Mouse (Mus musculus) adrenal gland, adult (tissue): ENCODE results near the gene Hist2h2bb.
A peak's percentile ranks its signal among the peaks of the same experiment; 100 is the strongest.
"Not testable (repeated sequence)": the region's sequence is repeated elsewhere in the genome, so short reads cannot be mapped to it uniquely, and the experiment has no call there.

ENCODE experiments used
- DNase-seq, 2 experiments: peaks; one replicate each; pipeline ENCODE4 v3.0.0; 2022 to 2023; ENCODE audit warnings: low spot score in 1 of 2; ENCODE audit not compliant: inconsistent age in 2 of 2

Hist2h2bb gene

DNA sequence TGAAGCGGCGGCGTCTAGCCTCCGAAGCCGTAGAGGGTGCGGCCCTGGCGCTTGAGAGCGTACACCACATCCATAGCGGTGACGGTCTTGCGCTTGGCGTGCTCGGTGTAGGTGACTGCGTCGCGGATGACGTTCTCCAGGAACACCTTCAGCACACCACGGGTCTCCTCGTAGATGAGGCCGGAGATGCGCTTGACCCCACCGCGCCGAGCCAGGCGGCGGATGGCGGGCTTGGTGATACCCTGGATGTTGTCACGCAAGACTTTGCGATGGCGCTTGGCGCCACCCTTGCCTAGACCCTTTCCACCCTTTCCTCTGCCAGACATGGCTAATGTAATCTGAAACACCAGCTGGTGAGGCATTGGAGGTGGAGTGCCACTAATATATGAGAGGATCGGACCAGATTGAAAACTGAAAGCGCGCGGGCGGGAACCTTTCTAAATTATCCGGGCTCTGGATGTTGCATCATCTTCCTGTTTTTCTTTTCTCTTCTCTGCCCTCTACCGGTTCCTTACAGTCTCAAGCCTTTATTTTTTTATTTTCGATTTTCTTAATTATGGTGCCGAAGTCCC, 6.5 kb upstream of the Hist2h2bb start, which contains the start of gene Hist2h4:
Gene Hist2h4 (minus strand): TSS at position 333 of the 572 bp plus-strand sequence.
- DNase-seq = peak; percentile 96 to 99

- DNase-seq = peak in 1 of 2 experiments; percentile 70
These were observed 5.8 kb upstream of the Hist2h2bb start for GRCm38 (mm10) chr3:96263558-96264403.

GRCm38 (mm10) chr3:96264404-96264949, 5.1 kb upstream of the Hist2h2bb start:
- DNase-seq = no peak

- no peak for DNase-seq
These were observed 3.3 kb upstream of the Hist2h2bb start for GRCm38 (mm10) chr3:96266132-96266710.

DNA sequence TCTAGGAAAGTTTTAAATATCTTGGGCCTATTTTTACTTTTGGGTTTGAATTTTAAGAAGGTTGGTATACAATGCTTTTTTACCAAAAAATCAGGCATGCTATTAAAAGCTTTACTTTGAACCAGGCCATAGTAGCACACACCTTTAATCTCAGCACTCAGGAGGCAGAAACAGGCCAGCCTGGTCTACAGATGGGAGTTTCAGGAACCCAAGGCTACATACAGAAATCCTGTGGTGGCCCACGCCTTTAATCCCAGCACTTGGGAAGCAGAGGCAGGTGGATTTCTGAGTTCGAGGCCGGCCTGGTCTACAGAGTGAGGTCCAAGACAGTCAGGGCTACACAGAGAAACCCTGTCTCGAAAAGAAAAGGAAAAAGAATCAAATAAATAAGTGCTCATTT, 2.0 kb upstream of the Hist2h2bb start:
- peak in 1 of 2 experiments; percentile 57 for DNase-seq

- DNase-seq = peak; percentile 88 to 95
These were observed 1.3 kb upstream of the Hist2h2bb start, which contains the start of gene Hist2h3b for GRCm38 (mm10) chr3:96268051-96268775. Gene Hist2h3b, plus strand, starts transcription at chr3:96268654.

DNA sequence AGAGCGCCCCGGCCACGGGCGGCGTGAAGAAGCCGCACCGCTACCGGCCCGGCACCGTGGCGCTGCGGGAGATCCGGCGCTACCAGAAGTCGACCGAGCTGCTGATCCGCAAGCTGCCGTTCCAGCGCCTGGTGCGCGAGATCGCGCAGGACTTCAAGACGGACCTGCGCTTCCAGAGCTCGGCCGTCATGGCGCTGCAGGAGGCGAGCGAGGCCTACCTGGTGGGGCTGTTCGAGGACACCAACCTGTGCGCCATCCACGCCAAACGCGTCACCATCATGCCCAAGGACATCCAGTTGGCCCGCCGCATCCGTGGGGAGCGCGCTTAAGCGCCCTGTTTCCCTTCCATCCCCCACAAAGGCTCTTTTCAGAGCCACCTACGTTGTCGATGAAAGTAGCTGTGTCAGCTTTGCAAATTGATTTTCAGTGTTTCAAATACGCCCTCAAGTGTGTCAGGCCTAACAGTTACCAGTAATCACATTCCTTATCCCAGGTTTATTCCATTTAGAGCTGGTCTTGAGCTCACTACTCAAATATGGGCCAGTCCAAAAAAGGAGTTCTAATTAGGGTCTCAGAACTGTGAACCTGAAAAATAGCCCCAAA, 675 bp upstream of the Hist2h2bb start:
- DNase-seq = peak in 1 of 2 experiments; percentile 51

- DNase-seq = no peak
These were observed 4.3 kb downstream of the Hist2h2bb start for GRCm38 (mm10) chr3:96273591-96274465.

DNA sequence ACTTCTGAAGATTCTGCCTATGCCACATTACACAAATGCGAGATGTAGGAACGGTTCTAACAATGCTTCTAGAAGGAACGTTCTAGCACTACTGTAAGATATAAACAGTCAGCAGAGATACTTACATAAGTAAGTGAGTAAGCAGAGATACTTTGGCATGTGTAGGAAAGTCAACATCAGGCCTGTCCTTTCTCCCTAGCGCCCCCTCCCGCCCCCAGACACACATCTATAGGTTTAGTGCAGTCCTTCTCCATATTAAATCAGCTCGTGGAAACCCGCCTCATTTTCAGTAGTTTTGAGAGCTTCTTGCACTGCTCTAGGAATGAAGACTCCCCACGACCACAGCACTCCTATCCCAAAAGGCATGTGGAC, 7.9 kb downstream of the Hist2h2bb start:
- no peak for DNase-seq

DNA sequence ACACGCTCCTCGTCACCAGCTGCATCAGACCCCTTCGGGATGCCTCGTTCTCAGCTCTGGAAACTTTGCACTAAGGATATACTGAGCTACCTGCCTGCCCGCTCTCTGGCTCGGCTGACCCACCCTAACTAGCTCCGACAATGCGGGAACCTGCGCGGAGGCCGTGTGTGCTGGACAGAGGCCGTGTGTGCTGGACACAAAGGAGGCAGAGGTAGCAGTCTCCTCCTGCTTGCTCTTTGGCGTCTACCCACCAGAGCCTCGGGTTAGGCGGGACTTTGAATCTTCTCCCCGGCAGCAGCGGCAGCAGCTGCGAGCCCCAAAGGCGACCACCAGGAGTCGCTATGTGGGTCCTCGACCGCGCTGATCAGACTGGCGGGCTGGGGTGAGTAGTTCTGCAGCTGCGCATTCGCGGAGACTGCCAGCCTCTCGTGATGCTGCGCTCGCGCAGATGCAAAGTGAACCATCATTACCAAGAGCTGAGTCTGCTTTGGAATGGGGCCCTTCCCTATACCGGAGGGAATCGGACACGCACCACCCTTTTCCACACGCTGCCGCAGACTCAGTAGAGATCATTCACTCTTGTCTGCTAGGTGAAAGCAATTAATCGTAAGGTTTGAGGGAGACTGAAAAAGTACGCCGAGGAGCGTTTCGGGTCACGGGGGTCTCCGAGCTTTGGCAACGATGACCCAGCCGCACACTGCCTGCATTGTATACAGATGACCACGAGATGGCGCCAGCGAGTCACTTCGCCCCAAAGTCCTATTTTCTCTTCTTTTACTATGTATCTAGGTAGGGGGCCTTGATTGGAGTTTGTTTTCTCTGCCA, 8.5 kb downstream of the Hist2h2bb start:
- peak; percentile 93 to 96 for DNase-seq

DNA sequence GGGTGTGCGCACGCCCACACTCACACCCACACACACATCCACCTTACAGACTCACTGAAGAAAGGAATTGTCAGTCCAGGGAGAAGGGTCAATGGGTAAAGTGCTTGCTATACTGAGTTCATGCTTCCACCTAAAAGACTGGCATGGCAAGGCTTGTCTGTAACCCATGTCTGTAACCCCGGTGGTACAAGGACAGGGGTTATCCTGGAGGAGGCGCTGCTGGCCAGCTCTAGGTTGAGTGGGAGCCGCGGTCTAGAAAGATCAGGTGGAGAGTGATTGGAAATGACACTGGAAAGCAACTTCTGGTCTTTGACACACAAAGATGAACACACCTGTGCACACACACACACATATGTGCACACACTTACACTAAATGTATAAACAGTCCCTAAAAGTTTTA, 11.1 kb downstream of the Hist2h2bb start:
- no peak for DNase-seq

DNA sequence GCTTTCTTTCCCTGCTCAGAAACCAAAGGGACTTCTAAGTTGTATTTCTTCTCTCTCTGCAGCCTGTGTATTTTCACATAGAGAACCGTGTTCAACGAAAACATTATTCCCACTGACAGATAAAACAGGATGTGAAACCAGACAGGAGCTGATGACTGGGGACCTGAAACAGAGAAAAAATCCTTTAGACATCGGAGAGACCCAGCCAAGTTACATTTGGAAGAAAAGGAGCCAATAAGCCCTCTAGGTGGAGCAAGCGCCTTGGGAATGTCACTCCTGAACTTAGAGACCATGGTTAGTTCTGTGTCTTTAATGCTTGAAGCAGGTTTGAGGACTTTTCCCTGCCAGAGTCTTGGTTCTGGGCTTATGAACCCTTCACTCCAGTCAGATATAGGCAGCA, 14.9 kb downstream of the Hist2h2bb start:
- peak; percentile 33 to 73 for DNase-seq

GRCm38 (mm10) chr3:96287334-96287733, 17.8 kb downstream of the Hist2h2bb start:
- DNase-seq = not testable (repeated sequence)

DNA sequence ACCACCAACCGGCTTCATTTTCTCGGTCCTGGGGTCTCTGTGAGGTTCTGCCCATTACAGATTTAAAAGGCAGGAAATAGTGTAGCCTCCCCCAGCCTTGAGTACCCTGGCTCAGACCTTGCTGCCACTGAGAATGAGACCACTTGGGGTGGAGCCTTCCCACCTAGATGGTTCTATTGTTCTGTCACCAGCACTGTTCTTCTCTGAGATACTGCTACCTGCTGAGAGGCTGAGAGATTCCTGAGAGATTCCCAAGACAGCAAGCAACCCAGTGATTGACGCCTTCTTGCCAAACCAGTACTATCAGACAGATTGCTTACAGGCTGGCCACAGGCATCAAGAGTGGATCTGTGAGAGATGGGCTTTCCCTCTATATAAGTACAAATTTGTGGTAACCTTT, 19.6 kb downstream of the Hist2h2bb start:
- no peak for DNase-seq

GRCm38 (mm10) chr3:96290727-96291126, 21.2 kb downstream of the Hist2h2bb start:
- DNase-seq = not testable (repeated sequence)

DNA sequence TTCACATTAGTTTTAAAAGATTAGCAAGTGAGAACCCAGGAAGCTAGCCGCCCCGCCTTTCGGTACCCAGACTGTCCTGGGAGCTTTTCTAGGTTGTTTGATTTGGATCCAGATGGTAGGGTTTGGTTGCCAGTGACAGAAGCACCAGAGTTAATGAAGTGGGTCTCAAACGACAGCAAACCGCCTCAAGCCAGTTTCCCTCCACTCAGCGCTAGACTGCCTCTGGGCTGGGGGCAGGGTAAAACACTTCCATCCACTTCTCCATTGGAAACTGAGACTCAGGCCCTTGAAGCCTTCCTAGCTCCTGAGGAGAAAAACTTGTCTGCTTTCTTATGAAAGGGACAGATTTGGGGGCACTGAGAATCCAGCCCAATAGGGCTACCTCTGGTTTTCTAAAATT, 23.1 kb downstream of the Hist2h2bb start:
- no peak for DNase-seq

DNA sequence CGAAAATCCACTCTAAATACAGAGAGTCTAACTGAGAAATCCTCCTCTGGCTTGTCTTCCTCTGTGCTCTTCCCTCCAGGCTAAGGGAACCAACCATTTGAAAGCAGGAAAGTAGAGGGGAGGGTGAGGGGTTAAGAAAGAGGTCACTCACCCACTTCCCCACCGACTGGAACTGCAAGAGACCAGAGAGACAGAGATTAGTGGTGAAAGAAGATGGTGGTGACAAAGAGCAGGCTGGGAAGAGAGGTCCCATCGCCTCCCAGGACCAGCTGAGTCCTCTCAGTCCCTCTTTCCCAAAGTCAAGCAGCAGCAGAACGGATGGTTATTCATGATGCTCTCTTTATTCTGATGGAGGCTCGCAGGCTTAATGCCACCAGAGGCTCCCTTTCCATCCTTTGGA, 23.8 kb downstream of the Hist2h2bb start:
- DNase-seq = no peak

DNA sequence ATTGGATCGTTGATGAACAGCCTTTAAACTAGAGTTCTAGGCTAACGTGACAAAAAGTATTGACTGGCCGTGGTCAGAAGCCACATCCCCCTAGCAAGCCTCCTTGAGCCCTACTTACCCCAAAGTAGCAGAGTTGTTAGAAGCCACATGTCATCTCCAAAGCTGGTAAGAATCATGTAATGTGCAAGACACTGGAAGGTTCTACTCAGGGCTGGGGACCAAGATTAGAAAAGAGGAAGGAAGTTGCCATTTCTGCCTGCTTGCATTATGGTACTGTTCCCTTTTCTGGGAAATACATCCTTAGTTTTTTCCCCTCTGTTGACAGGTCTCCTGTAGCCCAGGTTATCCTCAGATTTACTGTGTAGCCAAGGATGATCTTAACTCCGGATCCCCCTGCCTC, 24.2 kb downstream of the Hist2h2bb start, which contains the start of gene Fcgr1:
Gene Fcgr1 (minus strand): TSS at position 183 of the 400 bp plus-strand sequence.
- DNase-seq = no peak

- DNase-seq = no peak
These were observed 28.8 kb downstream of the Hist2h2bb start for GRCm38 (mm10) chr3:96298360-96298759.
